Mouse (Mus musculus): ENCODE measurements around the gene Slc24a3. TPM values are rescaled to one million over a fixed set of nuclear protein-coding genes. Genes with fewer than 3 reads are reported as not detected.

Gene Slc24a3
- polyA plus RNA-seq, 1 experiment = 20.5 TPM

DNA sequence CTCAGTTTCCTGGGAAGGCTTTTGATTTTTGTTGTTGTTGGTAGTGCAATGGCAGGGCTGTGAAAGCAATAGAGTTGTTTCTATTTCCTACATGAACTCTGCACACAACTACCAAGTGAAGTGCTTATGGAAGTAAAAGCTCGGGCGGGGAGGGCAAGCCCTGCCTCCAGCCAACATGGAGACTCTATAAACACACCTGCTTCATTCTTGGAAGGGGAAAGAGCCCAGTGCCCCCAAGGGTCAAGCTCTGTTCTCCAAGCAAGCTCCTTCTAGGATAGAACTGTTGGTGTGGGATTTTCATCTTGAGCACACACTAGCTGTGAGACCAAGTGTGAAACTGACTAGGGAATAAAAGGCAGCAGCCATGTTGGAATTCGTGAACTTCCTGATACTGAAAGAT is 2.5 kb upstream of the Slc24a3 start:
- TF ChIP-seq CTCF (IDR thresholded peaks at IDR 0.05; ENCODE audit: borderline replicate concordance, extremely low read depth, insufficient read depth, insufficient read length) (no peak), POLR2A (IDR thresholded peaks at IDR 0.05; ENCODE audit: borderline replicate concordance, extremely low read depth, insufficient read depth, insufficient read length, poor library complexity, severe bottlenecking) (no peak)
- no peak for DNase-seq (ENCODE audit: low read depth)

DNA sequence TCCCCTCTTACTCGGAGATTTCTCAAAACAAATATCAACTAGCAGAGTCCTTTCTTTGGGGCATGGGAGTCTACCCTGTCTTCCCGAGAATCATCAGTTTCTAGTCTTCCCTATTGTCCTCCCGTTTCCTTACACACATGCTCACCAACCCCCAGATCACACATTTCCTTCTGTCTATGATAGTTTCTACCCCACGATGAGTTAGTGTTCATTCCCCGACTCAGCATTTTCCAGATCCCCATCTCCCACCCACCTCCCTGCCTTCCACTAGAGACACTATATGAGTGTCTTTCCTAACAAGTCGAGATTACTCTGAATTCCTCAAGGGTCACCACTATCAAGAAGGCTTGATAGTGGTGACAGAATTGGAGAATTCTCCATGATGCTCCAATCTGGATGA is 1.7 kb upstream of the Slc24a3 start:
- TF ChIP-seq CTCF (IDR thresholded peaks at IDR 0.05; ENCODE audit: borderline replicate concordance, extremely low read depth, insufficient read depth, insufficient read length) (no peak), POLR2A (IDR thresholded peaks at IDR 0.05; ENCODE audit: borderline replicate concordance, extremely low read depth, insufficient read depth, insufficient read length, poor library complexity, severe bottlenecking) (no peak)
- no peak for DNase-seq (ENCODE audit: low read depth)

DNA sequence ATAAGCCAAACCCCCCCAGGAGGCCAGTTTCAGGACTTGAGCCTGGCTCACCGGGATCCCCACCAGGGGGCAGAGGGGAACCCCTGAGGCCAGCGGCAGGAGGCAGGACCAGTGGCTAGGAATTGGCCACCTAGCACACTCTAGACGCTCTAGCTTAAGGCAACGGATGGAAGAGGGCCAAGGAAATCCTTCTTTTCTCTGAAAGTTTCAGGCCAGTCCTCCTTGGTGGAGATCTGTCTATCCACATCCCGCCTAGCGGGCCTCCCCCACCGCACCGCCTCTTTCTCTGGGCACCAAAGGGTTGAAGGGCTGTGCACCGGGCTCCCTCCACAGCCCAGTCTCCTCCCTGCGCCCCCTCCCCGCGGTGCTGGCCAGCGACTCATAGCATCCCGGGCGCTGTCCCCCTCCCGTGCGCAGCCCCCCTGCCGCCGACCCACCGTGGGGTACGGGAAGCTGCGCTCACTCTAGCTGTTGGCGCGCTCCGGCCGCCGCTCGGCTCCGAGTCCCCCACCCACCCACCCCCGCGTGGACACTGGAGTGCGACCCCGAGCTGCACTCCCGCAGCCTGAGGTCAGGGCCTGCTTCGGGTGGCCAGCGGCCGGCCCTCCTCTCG is 397 bp upstream of the Slc24a3 start:
- DNase-seq (ENCODE audit: low read depth) = peak; percentile 78
- no peak for TF ChIP-seq POLR2A (IDR thresholded peaks at IDR 0.05; ENCODE audit: borderline replicate concordance, extremely low read depth, insufficient read depth, insufficient read length, poor library complexity, severe bottlenecking)
- peak; percentile 60 for TF ChIP-seq CTCF (IDR thresholded peaks at IDR 0.05; ENCODE audit: borderline replicate concordance, extremely low read depth, insufficient read depth, insufficient read length)

DNA sequence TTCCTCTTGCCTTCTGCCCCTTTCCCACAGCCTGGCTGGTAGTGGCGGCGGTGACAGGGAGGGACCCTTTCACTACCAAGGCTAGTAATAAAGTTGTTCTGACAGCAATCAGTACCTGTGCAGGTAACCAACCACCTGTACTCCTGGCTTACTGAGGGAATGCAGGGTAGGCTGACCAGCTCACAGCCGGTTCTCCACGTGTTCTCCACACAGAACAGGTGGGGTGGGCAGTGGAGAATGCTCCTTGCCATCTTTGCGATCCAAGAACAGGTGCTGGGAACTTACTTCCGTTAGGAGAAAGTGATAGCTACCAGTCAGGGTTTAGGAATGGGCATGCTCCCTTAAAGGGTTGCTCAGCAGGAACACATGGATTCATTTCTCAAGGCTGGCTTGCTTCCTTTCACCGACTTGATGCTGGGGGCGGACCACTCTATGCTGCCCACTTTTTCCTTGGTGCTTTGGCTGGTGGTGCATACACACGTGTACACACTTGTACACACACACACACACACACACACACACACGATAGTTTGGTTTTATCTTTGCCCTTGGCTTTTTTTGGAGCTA is 934 bp downstream of the Slc24a3 start:
- peak; percentile 41 for DNase-seq (ENCODE audit: low read depth)
- TF ChIP-seq POLR2A (IDR thresholded peaks at IDR 0.05; ENCODE audit: borderline replicate concordance, extremely low read depth, insufficient read depth, insufficient read length, poor library complexity, severe bottlenecking) (no peak), CTCF (IDR thresholded peaks at IDR 0.05; ENCODE audit: borderline replicate concordance, extremely low read depth, insufficient read depth, insufficient read length) (no peak)

DNA sequence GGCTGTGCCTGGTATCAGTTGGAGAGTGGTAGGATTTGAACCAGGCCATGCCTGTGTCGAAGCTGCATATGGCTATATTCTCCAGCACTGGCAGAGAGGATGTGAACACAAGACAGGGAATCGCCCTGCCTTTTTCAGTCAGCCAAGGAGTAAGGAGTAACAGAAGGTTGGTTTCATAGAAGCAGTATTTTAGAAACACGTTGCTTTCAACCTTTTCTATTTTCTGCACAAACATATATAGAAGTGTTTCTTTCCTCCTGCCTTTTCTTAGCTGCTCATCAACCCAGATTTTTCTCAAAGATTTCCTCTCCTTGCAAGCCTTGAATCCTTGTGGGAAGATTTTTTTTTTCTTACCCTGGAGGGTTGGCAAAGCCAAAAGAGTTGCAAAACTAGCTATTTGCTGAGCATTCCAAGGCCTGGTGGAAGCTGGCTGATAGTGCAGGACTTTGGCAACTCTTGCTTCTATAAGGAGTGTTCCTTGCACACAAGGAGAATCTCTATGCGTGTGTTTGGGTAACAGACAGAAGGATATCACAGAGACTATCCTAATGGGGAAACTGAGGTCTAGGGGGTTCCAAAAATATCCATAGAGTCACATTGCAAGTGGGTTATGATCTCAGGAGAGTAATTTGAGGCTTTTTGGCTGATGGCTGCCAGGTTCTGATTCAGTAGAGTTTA is 5.6 kb downstream of the Slc24a3 start:
- TF ChIP-seq CTCF (IDR thresholded peaks at IDR 0.05; ENCODE audit: borderline replicate concordance, extremely low read depth, insufficient read depth, insufficient read length) = no peak
- DNase-seq (ENCODE audit: low read depth) = no peak

DNA sequence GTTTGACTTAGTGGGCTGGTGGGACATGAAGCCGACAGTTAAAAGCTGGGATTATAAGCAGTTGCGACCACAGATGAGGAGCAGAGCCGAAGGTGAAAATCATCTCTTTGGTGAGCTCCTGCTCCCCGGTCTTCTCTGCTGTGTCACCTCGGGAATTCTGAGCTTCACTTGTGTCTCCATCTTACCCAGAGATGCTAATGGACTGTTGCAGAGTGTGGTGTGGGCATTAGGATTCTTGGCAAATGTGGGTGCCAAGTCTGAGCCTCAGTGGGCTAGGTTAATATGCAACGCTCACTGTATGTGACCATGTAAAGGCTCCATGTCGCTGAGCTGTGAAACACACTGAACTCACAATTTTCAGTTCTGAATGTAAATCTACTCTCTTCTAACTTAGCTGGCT is 7.5 kb downstream of the Slc24a3 start:
- TF ChIP-seq CTCF (IDR thresholded peaks at IDR 0.05; ENCODE audit: borderline replicate concordance, extremely low read depth, insufficient read depth, insufficient read length) (no peak), POLR2A (IDR thresholded peaks at IDR 0.05; ENCODE audit: borderline replicate concordance, extremely low read depth, insufficient read depth, insufficient read length, poor library complexity, severe bottlenecking) (no peak)
- DNase-seq (ENCODE audit: low read depth) = no peak

DNA sequence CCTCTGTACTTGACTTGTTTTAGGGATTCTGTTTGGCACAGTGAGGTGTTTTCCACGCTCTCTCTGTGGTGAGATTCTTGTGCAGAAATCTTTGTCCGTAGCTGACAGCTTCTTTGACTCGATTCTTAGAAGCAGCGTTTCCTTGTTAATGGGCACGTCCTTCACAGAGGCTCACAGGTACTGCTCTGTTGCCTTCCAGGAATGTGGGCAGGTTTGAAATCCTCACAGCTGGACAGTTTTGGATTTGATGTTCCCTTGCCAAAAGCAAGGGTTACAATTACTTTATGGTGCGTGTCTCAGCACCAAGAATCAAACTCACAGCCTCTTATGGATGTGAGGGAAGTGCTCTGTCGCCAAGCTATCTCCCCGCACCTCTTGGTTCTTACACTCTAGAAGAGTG is 14.9 kb downstream of the Slc24a3 start:
- no peak for TF ChIP-seq CTCF (IDR thresholded peaks at IDR 0.05; ENCODE audit: borderline replicate concordance, extremely low read depth, insufficient read depth, insufficient read length)
- DNase-seq (ENCODE audit: low read depth) = no peak

DNA sequence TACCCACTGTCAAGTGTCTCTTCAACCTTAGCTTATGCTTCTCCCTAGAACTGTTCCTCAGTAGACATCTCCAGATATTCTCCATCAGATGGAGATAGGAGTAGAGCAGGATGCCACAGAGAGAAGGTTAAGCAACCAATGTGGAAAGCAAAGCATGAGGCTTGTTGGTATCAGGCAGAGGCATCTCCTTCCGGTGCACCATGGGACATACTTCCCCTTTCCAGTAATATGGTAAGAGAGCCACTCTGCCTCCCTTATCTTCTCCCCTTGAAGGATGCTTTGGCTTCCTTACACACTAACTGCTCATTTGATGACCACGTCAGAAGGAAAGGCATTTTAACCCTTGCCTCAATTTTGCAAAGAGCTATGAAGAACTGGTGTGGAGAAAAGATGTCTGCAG is 21.3 kb downstream of the Slc24a3 start:
- DNase-seq (ENCODE audit: low read depth) = no peak
- no peak for TF ChIP-seq POLR2A (IDR thresholded peaks at IDR 0.05; ENCODE audit: borderline replicate concordance, extremely low read depth, insufficient read depth, insufficient read length, poor library complexity, severe bottlenecking)

DNA sequence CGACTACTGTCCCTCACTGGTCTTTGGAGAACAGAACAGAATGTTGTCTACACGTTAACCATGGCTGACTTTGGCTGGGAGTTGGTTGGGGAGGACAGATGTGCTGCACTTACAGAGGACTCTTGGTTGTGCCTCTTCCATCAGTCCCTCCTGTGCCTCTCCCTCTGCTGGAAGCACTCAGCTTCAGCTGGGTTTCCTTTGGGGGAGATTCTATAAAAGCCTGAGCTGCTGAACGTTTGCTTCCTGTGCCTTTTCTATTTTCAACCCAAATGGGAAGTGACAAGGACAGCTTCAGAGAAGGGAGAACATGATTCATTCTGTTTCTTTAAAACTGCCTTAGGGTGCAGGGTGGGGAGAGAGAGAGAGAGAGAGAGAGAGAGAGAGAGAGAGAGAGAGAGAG is 28.5 kb downstream of the Slc24a3 start:
- no peak for DNase-seq (ENCODE audit: low read depth)
- TF ChIP-seq POLR2A (IDR thresholded peaks at IDR 0.05; ENCODE audit: borderline replicate concordance, extremely low read depth, insufficient read depth, insufficient read length, poor library complexity, severe bottlenecking) = no peak
- no peak for TF ChIP-seq CTCF (IDR thresholded peaks at IDR 0.05; ENCODE audit: borderline replicate concordance, extremely low read depth, insufficient read depth, insufficient read length)

DNA sequence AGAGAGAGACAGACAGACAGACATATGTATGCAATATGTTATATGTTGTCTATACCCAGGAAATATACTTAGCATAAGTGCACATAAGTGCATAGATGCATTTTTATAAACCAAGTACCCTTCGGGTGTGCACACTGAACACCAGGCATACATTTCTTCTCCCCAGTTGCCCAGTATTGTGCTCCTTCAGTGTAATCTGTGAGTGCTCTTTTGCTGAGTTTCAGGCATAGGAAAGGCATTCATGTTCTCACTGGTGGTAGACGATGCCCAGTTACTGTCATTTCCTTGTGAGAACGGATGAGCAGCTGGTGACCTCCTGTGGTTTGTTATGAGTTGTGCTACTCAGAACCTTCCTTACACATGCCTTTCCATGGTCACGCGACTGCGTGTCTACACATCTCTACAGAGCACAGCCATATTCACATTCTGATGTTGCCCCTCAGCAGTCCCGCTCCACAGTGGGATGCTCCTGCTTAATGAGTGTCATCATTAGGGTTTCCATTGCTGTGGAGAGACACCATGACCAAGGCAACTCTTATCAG is 29.0 kb downstream of the Slc24a3 start:
- DNase-seq (ENCODE audit: low read depth) = no peak
- TF ChIP-seq POLR2A (IDR thresholded peaks at IDR 0.05; ENCODE audit: borderline replicate concordance, extremely low read depth, insufficient read depth, insufficient read length, poor library complexity, severe bottlenecking) (no peak), CTCF (IDR thresholded peaks at IDR 0.05; ENCODE audit: borderline replicate concordance, extremely low read depth, insufficient read depth, insufficient read length) (no peak)

DNA sequence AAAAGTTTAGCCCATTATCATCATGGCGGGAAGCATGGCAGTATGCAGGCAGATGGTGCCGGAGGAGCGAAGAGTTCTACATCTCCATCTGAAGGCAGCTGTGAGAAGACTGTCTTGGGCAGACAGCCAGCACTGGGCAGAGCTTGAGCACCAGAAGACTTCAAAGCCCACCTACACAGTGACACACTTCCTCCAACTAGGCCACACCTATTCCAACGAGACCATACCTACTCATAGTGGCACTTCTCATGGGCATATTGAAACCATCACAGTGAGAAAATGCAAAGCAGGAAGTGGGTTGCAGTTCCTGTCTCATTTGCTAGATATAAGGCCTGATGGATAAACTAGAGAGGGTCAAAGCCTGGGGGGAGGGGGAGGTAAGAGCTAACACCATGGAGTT is 29.5 kb downstream of the Slc24a3 start:
- no peak for DNase-seq (ENCODE audit: low read depth)
- TF ChIP-seq CTCF (IDR thresholded peaks at IDR 0.05; ENCODE audit: borderline replicate concordance, extremely low read depth, insufficient read depth, insufficient read length) (no peak), POLR2A (IDR thresholded peaks at IDR 0.05; ENCODE audit: borderline replicate concordance, extremely low read depth, insufficient read depth, insufficient read length, poor library complexity, severe bottlenecking) (no peak)

DNA sequence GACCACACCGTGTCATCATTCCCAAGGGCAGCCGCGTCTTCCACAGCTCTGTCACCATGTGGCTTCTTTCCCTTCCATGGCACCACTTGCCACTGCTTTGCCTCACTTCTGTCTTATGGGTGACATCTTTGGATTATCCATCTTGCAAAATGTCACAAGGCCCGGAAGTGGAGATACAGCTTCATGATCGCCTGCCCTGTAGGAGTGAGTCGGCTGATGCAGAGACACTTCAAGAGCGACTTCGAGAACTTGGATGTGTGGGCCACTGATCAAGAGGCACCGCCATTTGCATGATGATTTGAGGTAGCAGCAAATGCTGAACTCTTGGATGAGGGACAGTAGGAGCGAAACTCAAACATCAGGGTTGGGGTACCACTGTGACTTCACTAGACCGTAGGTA is 46.0 kb downstream of the Slc24a3 start:
- DNase-seq (ENCODE audit: low read depth) = no peak

More for the DNA sequence above, 46.0 kb downstream of the Slc24a3 start:
- TF ChIP-seq CTCF (IDR thresholded peaks at IDR 0.05; ENCODE audit: borderline replicate concordance, extremely low read depth, insufficient read depth, insufficient read length) (no peak), POLR2A (IDR thresholded peaks at IDR 0.05; ENCODE audit: borderline replicate concordance, extremely low read depth, insufficient read depth, insufficient read length, poor library complexity, severe bottlenecking) (no peak)

All from brain, embryonic 14.5 days (tissue).